Mouse (Mus musculus): ENCODE measurements around the gene Stk16. TPM values are rescaled to one million over a fixed set of nuclear protein-coding genes. Genes with fewer than 3 reads are reported as not detected.

Gene Stk16
- 10 to 100 TPM; 60.1 to 61.4 TPM for total RNA-seq (2021)

DNA sequence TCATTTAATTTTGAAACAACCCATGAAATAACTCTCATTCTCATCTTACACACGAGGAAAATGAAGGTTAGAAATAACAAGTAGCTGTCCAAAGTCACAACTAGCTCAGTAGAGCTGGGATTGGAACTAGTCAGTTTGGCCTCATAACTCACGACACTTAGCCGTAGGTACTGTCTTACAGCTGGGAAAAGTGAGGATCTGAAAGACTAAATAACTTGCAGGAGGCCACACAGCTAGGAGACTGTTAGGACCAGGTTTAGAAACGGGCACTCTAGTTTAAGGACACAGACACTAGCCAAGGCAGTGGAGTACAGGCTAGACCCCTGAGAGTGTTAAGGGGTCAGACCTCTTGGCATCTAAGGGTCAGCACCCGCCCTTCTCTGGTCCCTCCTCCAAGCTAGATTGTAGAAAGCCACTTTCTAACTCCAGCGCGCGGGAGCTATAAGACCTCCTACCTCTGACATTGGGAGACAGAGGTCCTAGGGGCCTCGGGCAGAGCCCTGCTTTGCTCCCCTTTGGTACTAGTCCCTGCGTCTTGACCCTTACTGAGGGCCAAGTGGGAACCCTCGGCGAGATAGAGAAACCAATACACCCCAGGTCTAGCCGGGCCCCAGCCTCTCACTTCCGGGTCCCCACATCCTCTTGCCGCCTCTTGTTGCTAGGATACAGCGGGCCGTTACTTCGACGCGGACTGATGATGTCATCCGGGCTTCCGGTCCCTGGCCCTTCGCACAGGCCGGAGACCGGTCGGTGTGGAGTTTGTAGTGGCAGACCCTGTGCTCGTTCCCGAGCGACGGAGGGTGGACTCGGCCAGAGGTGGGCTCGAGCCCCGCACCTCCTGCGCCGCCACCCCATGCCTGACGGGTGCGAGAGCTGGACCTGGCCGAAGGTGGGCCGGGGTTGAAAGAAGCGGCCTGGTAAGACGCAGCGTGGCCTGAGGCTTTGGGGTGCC is at the start of gene Stk16, which contains the start of gene Glb1l:
TSS of gene Stk16 (plus strand) at position 703 of the 952 bp plus-strand sequence.
TSS of gene Glb1l (minus strand) at position 678 of the 952 bp plus-strand sequence.
- peak; percentile 98 for DNase-seq

DNA sequence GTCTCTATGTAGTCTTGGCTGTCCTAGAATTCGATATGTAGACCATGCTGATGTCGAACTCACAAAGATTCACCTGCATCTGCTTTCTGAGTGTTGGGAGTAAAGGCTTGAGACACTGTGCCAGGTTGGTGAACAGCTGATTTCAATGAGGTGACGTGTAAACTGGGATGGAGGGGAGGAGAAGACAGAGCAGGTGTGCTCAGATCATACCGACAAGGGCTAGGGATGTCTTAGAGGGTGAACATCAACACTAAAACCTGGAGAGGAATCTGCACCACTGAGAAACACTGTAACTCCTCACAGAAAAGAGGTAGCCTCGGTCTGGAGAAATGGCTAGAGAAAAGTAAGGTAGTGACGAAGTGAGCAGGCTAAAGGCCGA is 42.6 kb upstream of the Stk16 start:
- intact Hi-C loops (cut with DNase I): loop anchor here (2.0 kb wide), 1 partner anchor 25 kb away; the partner anchor contains the start of genes Cnppd1 and Retreg2
- no peak for DNase-seq

More for the DNA sequence above, at the start of gene Stk16, which contains the start of gene Glb1l:
- intact Hi-C loops (cut with DNase I): no loop called here

DNA sequence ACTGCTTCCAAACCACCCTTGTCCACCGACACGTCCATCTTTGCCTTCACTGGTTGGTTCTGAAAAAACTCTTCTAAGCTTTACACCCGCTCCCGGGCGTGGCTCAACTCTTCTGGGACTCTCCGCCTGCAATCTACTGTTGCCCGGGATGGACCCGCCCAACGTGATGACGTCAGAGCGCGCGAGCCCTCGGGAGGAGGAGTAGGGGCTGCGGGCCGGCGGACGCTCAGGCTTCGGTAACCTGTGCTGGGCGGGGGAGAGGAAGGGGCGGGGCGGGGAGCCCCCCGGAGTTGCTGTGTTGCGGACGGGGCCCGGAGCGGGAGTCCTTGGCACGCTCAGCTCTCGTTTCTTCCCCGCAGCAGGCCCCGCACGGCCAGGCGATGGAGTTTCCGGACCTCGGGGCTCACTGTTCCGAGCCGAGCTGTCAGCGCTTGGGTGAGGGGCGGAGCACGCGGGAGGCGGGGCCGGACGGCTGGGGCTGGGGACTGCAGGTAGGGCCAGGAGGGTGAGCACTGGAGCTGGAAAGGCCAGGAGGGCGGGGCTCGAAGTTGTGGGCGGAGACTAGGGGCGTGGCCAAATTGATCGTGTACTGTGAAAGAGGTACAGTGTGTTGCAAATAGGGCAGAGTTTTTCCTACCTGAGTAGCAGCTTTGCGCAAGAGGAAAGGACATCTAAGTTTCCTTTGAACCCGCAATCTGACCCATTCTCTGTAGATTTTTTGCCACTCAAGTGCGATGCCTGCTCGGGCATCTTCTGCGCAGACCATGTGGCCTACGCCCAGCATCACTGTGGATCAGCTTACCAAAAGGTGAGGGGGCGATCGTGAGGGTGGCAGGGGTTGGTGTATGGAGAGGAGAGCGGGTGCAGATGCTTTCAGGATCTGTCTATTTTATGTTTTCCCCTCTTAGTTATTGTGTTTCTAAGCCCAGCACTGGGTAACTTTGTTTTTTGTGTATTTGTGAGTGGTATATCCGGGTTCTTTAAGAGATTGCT is 41.9 kb upstream of the Stk16 start, which contains the start of gene Zfand2b:
TSS of gene Zfand2b (plus strand) at position 175 of the 993 bp plus-strand sequence.
- intact Hi-C loops (cut with DNase I): loop anchor here (2.0 kb wide), 1 partner anchor 26 kb away; the partner anchor contains the start of genes Cnppd1 and Retreg2
- DNase-seq: peak; percentile 97 to 98

DNA sequence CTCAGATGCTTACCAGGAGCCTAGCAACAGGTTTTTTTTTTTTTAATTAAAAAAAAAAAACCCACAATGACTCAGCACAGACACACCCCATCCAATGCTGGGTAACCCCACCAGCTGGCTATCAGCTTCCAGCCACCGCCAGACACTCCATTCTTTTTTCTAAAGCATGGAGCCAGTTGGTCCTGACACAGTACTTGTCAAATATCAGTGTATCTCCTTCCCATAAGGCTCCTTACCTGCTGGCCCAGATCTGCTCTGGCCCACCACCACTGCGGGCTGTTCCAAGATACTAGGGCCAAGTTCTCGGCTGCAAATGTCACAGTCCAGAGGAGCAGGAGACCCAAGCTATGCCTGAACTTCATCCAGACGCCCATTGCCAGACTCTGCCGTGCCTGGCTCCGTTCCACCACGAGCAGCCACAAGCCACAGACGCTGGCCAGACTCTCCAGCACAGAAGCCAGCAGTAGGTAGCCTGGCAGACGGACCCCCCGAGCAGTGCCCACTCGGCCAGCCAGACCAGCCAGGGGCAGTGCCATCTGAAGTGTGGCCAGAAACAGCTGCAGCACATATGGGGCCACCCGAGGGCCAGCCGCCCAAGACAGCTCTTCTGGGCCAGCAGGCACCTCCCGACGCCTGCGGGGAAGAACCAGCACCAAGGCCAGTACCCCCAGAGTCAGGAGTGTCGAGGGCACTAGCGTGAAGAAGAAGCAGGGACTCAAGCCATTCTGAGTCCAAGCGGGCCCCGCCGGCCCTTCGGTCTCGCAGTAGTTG is 31.1 kb upstream of the Stk16 start:
- DNase-seq: peak; percentile 59 to 61
- intact Hi-C loops (cut with DNase I): no loop called here

DNA sequence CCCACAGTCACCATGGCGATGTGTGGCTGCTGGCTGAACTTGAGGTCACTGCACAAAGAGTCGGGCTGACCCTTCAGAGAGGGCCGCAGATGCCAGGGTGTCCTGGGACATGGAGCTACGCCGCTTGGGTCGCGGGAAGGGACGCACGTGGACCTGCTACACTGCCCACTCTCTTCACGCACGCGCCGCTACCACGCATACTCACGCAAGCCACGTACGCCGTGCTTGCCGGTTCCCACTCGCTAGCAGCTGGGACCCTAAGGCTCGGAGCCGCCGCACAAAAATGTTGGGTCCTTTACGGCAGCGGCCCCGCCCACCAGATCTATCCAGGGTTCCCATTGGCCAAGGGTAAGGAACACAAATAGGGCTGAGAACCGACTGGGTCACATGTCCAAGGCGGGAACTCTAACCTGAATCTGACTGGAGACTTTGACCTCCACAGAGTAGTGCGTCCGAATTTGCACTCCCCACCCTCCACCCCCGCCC is 30.5 kb upstream of the Stk16 start, which contains the start of gene Abcb6:
TSS of gene Abcb6 (minus strand) at position 288 of the 486 bp plus-strand sequence.
- intact Hi-C loops (cut with DNase I): no loop called here
- peak; percentile 92 to 93 for DNase-seq

DNA sequence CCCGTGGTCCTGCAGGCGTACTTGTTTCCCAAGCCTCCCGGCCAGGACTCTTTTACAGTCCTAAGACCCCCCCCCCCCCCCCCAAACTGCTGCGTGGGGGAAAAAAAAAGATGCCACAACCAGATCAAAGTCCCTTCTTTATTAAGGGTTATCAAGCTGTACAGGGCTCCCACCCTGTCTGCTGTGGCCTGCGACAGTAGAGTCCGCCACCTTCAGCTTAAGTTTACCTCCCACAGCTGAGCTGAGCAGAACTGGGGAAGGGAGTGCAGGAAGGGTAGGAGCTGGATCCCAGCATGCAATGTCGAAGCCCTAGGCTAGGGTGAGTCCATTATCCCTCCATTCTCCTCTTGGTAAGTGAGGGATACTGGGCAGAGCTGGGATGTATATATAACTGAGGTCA is 29.9 kb upstream of the Stk16 start:
- intact Hi-C loops (cut with DNase I): no loop called here
- DNase-seq: no peak

DNA sequence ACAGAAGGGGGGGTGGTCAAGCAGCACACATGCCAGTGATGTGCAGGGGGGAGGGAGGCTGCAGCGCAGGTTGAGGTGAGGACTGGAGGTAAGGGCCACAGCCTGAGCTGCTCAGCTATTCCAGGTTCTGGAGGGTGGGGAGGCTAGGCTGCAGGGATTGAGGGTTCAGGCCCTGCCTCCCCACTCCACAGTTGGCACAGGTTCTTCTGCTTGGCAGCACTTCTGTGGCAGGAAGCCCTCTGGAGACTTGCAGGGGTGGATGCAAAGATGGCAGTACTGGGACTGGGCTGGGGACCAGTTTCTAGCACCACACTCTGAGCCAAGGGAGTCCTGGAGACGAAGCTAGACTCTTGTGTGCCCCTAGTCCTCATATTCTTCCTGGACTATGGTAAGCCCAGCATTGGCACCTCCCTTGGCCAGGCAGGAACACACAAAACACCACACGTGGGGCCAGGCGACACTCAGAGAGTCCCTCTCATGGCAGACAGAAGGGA is 29.2 kb upstream of the Stk16 start:
- intact Hi-C loops (cut with DNase I): no loop called here
- no peak for DNase-seq

DNA sequence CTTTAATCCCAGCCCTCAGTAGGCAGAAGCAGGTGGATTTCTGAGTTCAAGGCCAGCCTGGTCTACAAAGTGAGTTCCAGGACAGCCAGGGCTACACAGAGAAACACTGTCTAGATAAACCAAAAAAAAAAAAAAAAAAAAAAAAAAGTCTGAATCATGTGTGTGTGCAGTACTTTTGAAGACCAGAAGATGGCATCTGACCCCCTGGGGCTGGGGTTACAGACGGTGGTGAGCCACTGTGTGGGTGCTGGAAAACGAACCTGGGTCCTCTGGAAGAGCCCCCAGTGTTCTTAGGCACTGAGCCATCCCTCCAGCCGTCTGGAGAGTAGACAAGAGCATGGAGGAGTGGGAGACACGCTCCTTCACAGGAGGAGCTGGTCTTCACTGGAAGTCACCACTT is 28.5 kb upstream of the Stk16 start:
- intact Hi-C loops (cut with DNase I): no loop called here
- DNase-seq: no peak

DNA sequence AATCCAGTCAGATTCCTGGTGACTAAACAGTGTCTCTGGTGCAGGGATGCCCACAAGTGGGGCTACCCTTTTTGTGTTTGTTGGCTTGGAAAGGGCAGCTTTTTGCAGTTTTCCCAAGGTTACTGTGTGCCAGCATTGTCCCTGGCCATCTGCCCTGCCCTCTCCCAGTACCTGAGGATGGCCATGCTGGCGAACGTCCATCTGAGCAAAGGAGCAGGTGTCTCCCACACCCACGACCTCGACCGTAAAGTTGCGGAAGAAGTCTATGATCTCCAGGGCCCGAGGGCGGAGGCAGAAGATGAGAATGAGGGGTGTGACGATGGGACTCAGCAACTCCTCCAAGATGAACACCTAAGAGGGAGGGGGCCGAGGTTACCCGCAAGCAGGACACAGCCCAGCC is 25.1 kb upstream of the Stk16 start:
- intact Hi-C loops (cut with DNase I): no loop called here
- DNase-seq: no peak

DNA sequence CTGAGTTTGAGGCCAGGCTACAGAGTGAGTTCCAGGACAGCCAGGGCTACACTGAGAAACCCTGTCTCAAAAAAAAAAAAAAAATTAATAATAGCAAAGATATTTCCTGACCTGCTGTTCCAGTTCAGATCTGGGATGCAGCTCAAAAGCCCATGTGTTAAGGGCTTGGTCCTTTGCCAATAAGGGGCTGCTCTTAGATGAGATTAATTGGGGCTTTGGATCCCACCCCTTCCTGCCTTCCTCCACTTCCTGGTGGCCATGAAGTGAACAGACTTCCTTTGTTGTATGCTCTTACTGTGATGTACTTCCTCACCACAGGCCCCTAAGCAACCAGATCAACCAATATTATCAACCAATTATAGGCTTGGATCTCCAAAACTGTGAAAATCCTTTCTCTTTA is 23.5 kb upstream of the Stk16 start:
- intact Hi-C loops (cut with DNase I): no loop called here
- no peak for DNase-seq

DNA sequence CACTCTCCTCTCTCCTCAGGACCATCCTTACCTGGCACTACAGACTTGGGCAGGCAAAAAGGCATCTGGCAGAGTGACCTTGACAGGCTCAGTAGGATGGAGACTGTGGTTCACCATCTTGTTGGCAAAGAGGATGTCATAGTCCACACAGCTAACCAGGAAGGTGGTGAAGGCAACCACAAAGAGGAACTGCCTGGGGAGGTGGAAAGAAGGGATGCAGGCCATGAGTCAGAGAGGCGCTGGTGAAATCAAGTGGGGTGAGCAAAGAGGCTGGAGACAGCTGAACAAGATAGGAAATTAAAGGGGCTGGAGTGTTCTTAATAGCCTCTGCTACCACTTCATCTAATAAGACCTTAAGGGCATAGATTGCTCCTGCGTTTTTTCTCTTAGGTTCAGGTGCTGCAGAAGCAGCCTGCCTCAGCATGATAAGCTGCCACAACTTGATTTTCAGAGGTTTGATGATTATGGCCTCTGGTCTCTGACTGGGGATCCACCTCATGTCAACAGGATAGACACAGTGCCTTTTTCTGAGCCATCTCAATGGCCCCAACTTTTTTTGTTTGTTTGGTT is 22.6 kb upstream of the Stk16 start:
- no peak for DNase-seq
- intact Hi-C loops (cut with DNase I): no loop called here

DNA sequence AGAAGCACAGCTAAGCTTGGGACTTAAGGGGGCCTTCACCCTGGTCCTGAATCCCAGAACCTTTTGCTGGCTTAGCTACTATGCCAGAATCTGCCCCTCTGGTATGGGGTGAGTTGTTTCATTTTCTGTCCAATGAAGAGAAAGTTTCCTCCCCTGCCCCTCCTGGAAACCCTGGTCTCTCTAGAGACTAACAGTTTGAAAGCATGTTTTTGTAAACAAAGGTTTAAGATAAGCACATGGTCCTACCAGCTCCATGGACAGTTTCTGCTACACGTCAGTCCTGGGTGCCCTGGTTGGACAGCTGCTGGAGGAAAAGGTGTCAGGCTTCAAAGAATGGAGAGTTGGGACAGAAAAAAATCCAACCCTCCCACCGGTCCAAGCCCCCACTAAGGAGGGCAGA is 20.1 kb upstream of the Stk16 start:
- DNase-seq: no peak
- intact Hi-C loops (cut with DNase I): no loop called here

DNA sequence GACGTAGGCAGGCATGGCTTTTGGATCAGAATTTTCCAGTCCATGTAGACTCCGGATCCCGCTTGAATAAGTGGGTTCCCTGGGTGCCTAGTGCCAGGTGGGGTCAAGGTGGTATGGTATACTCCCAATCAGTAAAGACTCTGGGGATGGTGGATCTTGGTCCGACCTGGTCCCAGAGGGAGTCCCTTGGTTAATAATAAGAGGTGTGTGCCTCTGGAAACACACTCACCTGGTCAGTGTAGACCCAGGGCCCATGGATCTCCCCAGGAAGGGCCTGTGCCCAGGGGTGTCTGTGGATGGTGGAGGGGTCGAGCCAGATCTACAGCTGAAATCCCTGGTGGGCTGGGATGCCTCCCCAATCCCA is 19.4 kb upstream of the Stk16 start:
- DNase-seq: no peak
- intact Hi-C loops (cut with DNase I): no loop called here

DNA sequence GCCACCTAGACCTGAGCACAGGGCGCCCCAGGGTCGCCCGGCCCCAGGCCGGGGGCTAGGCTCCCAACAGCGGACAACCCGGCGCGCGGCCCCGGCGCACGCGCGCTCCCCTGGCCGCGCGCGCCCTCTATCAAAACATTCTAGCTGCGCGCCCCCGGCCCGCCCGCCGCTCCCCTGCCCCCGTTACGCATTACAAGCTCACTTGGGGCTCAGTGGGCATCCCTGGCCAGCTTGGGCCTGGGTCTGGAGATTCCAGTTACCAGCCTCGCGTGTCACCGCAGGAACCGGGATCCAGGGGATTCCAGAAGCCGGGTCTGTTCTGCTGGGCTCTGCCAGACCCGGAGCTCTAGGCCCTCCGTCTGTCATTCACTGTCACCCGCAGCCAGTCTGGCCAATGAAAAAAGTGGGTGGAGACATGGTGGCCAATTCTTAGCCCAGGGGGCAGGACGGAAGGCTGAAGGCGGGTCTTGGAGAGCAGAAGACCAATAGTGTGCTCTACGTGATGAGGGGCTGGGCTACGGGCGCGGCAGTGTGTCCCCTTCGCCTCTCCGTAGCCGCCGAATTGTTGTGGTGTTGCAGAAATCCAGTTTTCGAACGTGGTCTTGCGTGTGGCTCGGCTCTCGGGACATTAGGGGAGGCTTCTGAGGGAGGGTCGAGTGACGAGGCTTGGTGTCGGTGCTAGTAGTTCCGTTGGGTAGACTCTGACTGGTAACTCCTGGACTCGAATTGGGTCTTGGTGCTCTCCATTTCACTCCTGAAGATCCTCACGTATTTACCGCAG is 18.8 kb upstream of the Stk16 start, which contains the start of the genes Ankzf1 and Atg9a:
TSS of gene Ankzf1 (plus strand) at position 530 of the 781 bp plus-strand sequence.
TSS of gene Atg9a (minus strand) at position 575 of the 781 bp plus-strand sequence.
- DNase-seq: peak; percentile 97
- intact Hi-C loops (cut with DNase I): loop anchor here (1.0 kb wide), 1 partner anchor 17 kb away; no protein-coding TSS in a partner anchor

DNA sequence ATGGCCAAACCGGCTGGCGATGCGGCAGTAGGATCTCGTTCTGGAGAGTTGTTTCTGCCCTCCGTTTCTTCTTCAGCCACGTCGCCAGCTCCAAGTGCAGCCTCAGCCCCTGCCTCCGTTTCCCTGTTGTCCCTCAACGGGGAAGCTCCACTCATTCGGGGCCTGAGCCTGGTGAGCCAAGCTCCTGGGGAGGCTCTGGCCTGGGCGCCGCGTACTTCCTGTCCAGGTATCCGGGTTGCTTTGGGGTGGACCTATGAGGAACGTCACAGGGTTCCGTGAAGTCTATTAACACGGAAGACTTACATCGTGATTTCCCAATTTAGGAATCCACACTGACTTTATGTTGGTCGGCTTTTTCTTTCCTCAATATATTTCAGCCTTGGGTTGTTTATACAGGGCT is 18.2 kb upstream of the Stk16 start:
- intact Hi-C loops (cut with DNase I): loop anchor here (1.0 kb wide), 1 partner anchor 17 kb away; no protein-coding TSS in a partner anchor

DNA sequence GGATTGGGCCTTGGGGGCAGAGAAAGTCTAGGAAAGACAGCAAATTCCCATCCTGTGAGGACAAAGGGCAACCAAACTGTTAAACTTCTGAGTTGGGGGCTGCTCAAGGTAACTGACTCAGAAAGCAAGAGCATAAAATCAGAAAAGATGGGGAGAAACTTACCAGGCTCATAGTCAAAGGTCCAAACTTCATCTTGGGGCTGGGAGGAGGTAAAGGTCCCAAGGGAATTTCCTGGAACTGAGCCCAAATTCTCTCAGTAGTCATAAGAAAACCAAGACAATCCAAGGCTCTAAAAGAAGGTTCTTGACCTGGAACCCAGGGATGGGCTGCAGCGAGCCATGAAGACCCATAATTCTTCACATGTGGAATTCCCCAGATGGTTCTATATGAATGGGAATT is 9.4 kb upstream of the Stk16 start:
- DNase-seq: no peak
- intact Hi-C loops (cut with DNase I): no loop called here

More for the DNA sequence above, 18.2 kb upstream of the Stk16 start:
- DNase-seq: peak; percentile 38 to 48

DNA sequence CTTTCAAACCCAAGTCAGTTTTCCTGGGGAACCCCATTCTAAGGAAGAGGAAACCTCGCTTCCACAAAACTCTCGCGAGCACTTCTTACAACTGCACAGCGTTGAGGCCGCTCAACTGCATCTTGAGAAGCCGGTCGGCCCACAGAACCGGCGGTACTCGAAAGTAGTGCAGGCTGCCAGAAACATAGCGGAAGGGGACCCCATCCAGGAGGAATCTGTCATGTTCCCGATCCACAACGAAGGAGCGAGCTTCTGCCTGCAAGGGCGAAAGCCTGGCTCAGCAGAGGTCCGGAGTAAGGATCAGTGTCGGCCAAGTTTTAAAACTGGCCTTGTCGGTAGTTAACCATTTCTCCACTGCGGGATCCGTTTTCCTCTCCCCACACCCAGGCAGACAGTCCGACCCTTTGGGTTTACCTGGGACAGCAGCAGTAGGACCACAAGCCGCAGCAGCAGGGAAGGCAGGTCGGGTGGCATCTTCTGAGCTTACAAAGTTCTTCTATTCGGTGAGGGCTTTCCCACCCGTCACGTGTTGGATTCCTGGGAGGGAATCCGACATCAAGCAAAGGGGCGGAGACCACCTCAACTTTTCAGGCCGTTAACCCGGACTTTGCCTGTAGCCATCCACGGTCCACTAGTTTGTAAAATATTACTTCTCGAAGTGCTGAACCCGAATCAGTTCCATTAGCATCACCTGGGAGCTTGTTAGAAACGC is 1.5 kb upstream of the Stk16 start:
- DNase-seq: peak; percentile 60 to 68
- intact Hi-C loops (cut with DNase I): loop anchor here (1.0 kb wide), 1 partner anchor 17 kb away; the partner anchor contains the start of genes Ankzf1 and Atg9a

All from heart, postnatal 10 days (tissue).